Mouse (Mus musculus) ES-E14 (cell line): ENCODE results near the gene Ptprg.

Source experiments
- HCFC1 ChIP-seq: IDR thresholded peaks from 2 replicates; pipeline ENCODE4 v1.6.1; 2012; ENCODE audit warnings: low read length, inconsistent platforms, borderline replicate concordance; ENCODE audit not compliant: insufficient read depth
- ZC3H11A ChIP-seq: IDR thresholded peaks from 2 replicates; pipeline ENCODE4 v1.6.1; 2012; ENCODE audit warnings: low read depth, mild to moderate bottlenecking, inconsistent platforms, low read length, borderline replicate concordance

DNA sequence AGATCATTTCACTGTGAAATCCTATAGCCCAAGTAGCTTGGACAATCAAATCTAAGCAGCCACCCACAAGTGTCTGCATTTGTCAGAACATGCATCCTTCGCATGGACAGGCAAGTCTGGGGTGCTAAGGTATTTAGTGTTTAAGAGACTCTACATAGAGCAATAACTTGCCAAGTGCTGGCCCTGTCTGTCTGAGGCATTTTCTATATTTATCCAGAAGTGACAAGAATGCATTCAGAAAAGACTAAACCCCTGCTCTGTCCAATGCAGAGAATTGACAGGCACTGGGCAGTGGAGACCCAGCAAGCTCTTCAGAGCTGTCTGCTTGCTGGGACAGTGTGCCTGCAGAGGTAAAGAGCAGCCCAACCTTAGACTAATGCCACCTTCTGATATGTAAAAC is 625.3 kb downstream of the Ptprg start:
- no peak for TF ChIP-seq ZC3H11A
- no peak for TF ChIP-seq HCFC1
